Mouse (Mus musculus) CH12.LX (cell line): ENCODE measurements around the gene Fam207a. TPM values are rescaled to one million over a fixed set of nuclear protein-coding genes. Genes with fewer than 3 reads are reported as not detected.

ENCODE experiments used
- DNase-seq: peaks from one replicate; pipeline ENCODE4 v3.0.0-alpha.2; 2013; ENCODE audit errors: extremely low read depth
- H3K27ac ChIP-seq: 2 replicates; pipeline ENCODE4 v1.5.1; 2012; ENCODE audit warnings: low read depth, mild to moderate bottlenecking, control low read depth, moderate library complexity; ENCODE audit not compliant: insufficient read depth
- H3K27me3 ChIP-seq: replicated peaks from 2 replicates; pipeline ENCODE3; 2012; ENCODE audit warnings: inconsistent platforms
- H3K36me3 ChIP-seq, 2 experiments: replicated peaks in 1 of 2; 2 replicates each; pipeline versions ENCODE3 to v1.6.1; 2012; ENCODE audit warnings: inconsistent platforms in 1 of 2, low read length in 1 of 2, mild to moderate bottlenecking in 1 of 2, mixed read lengths in 1 of 2, moderate library complexity in 1 of 2; ENCODE audit not compliant: control insufficient read depth in 1 of 2, insufficient read depth in 1 of 2
- H3K4me1 ChIP-seq, 2 experiments: 2 replicates each; pipeline ENCODE4 v1.6.1; 2012; ENCODE audit warnings: inconsistent platforms in 1 of 2, moderate library complexity in 1 of 2; ENCODE audit not compliant: insufficient read depth in 2 of 2, control insufficient read depth in 1 of 2
- H3K4me2 ChIP-seq: 2 replicates; pipeline ENCODE4 v1.6.1; 2012; ENCODE audit warnings: low read depth, mild to moderate bottlenecking, control low read depth; ENCODE audit not compliant: poor library complexity, insufficient read depth, severe bottlenecking
- H3K4me3 ChIP-seq, 3 experiments: fragments of 150-350 bp in 1 of 3; sonication (generic) in 1 of 3; replicated peaks in 1 of 3; 2 replicates each; pipeline versions ENCODE3 to v1.5.1; 2011 to 2012; ENCODE audit warnings: low read depth in 2 of 3, low read length in 2 of 3, mild to moderate bottlenecking in 2 of 3, moderate library complexity in 2 of 3, control low read depth in 1 of 3, improper control_type of control experiment in 1 of 3, inconsistent platforms in 1 of 3, mixed read lengths in 1 of 3; ENCODE audit not compliant: poor library complexity in 1 of 3
- H3K79me2 ChIP-seq: replicated peaks from 2 replicates; pipeline ENCODE4 v1.6.1; 2012; ENCODE audit warnings: mild to moderate bottlenecking, moderate library complexity; ENCODE audit not compliant: control insufficient read depth, poor library complexity, insufficient read depth, severe bottlenecking; ENCODE audit errors: extremely low read depth
- H3K9ac ChIP-seq: 2 replicates; pipeline ENCODE4 v1.6.1; 2012; ENCODE audit warnings: low read depth, mild to moderate bottlenecking, control low read depth, moderate library complexity; ENCODE audit not compliant: insufficient read depth
- H3K9me3 ChIP-seq: replicated peaks from 2 replicates; pipeline ENCODE3; 2012; ENCODE audit warnings: low read length, inconsistent platforms, mixed read lengths
- BHLHE40 ChIP-seq: IDR thresholded peaks from 2 replicates; pipeline ENCODE4 v1.6.1; 2011; ENCODE audit warnings: mild to moderate bottlenecking, low read depth, low read length, improper control_type of control experiment
- CHD1 ChIP-seq: IDR thresholded peaks from 2 replicates; pipeline ENCODE4 v1.6.1; 2012; ENCODE audit warnings: low read depth, low read length, improper control_type of control experiment, inconsistent platforms
- CHD2 ChIP-seq: IDR thresholded peaks from 2 replicates; pipeline ENCODE4 v1.6.1; 2011; ENCODE audit warnings: low read length, improper control_type of control experiment
- CTCF ChIP-seq, 2 experiments: IDR thresholded peaks in 1 of 2; conservative IDR thresholded peaks in 1 of 2; 2 replicates each; pipeline ENCODE4 v1.5.1; 2011 to 2012; ENCODE audit warnings: low read depth in 2 of 2, low read length in 2 of 2, improper control_type of control experiment in 1 of 2, inconsistent platforms in 1 of 2, mild to moderate bottlenecking in 1 of 2, moderate library complexity in 1 of 2
- ELF1 ChIP-seq: IDR thresholded peaks from 2 replicates; pipeline ENCODE4 v1.6.1; 2014; ENCODE audit warnings: low read depth, mild to moderate bottlenecking, inconsistent platforms, low read length, improper control_type of control experiment
- ETS1 ChIP-seq: conservative IDR thresholded peaks from 2 replicates; pipeline ENCODE4 v1.6.1; 2012; ENCODE audit warnings: low read depth, mild to moderate bottlenecking, inconsistent platforms, low read length, improper control_type of control experiment, moderate library complexity
- JUN ChIP-seq: IDR thresholded peaks from 2 replicates; pipeline ENCODE4 v1.6.1; 2011; ENCODE audit warnings: low read depth, mild to moderate bottlenecking, low read length, improper control_type of control experiment, moderate library complexity; ENCODE audit not compliant: insufficient read depth
- JUND ChIP-seq: conservative IDR thresholded peaks from 2 replicates; pipeline ENCODE4 v1.6.1; 2011; ENCODE audit warnings: low read depth, low read length, improper control_type of control experiment
- MAFK ChIP-seq: IDR thresholded peaks from 2 replicates; pipeline ENCODE4 v1.6.1; 2011; ENCODE audit warnings: low read length, improper control_type of control experiment; ENCODE audit not compliant: insufficient replicate concordance
- MEF2A ChIP-seq: IDR thresholded peaks from 2 replicates; pipeline ENCODE4 v1.6.1; 2014; ENCODE audit warnings: low read depth, mild to moderate bottlenecking, inconsistent platforms, low read length, improper control_type of control experiment, borderline replicate concordance
- MXI1 ChIP-seq: IDR thresholded peaks from 2 replicates; pipeline ENCODE4 v1.6.1; 2011; ENCODE audit warnings: mild to moderate bottlenecking, low read depth, low read length, improper control_type of control experiment
- POLR2A ChIP-seq: IDR thresholded peaks from 2 replicates; pipeline ENCODE4 v1.6.1; 2011; ENCODE audit warnings: low read depth, mild to moderate bottlenecking, improper control_type of control experiment, low read length
- POLR2AphosphoS2 ChIP-seq: IDR thresholded peaks from 2 replicates; pipeline ENCODE4 v1.6.1; 2011; ENCODE audit warnings: low read depth, low read length, improper control_type of control experiment
- RAD21 ChIP-seq: IDR thresholded peaks from 2 replicates; pipeline ENCODE4 v1.6.1; 2011; ENCODE audit warnings: low read depth, mild to moderate bottlenecking, low read length, improper control_type of control experiment, moderate library complexity
- RCOR1 ChIP-seq: conservative IDR thresholded peaks from 2 replicates; pipeline ENCODE4 v1.6.1; 2012; ENCODE audit warnings: low read depth, mild to moderate bottlenecking, inconsistent platforms, low read length, improper control_type of control experiment
- SIN3A ChIP-seq: IDR thresholded peaks from 2 replicates; pipeline ENCODE4 v1.6.1; 2012; ENCODE audit warnings: low read length, improper control_type of control experiment, inconsistent platforms
- SMC3 ChIP-seq: IDR thresholded peaks from 2 replicates; pipeline ENCODE4 v1.6.1; 2011; ENCODE audit warnings: low read depth, low read length, improper control_type of control experiment
- ZC3H11A ChIP-seq: IDR thresholded peaks from 2 replicates; pipeline ENCODE4 v1.6.1; 2012; ENCODE audit warnings: low read depth, mild to moderate bottlenecking, inconsistent platforms, low read length, improper control_type of control experiment
- ZKSCAN1 ChIP-seq: IDR thresholded peaks from 2 replicates; pipeline ENCODE4 v1.6.1; 2012; ENCODE audit warnings: low read depth, inconsistent platforms, low read length, improper control_type of control experiment, borderline replicate concordance
- dilution Hi-C: fragments of 300-500 bp; cut with MboI; formaldehyde crosslinking; loops from 2 replicates; pipeline ENCODE4 v1.14.3; 2020; ENCODE audit warnings: low sequenced_read_pairs; ENCODE audit not compliant: extremely low pct_unique_long_range_greater_than_20kb, extremely low pct_ligation_motif_present
- in situ Hi-C: fragments of 300-500 bp; cut with MboI; formaldehyde crosslinking; loops from 3 replicates; pipeline ENCODE4 v1.14.3; 2019; ENCODE audit warnings: low sequenced_read_pairs, low pct_ligation_motif_present, low pct_unique_long_range_greater_than_20kb, mixed read lengths
- polyA plus RNA-seq: library from polyadenylated mRNA; unstranded; fragments of >175 nt; gene quantifications from 2 replicates; pipeline ENCODE4 v1.2.1, GENCODE M21; 2012; ENCODE audit warnings: low read depth; ENCODE audit not compliant: insufficient read length
- total RNA-seq, 2 experiments: library from RNA; depleted of rRNA; stranded (reverse); fragments of 300-350 nt in 1 of 2; fragments of >200 nt in 1 of 2; gene quantifications; 2 replicates each; pipeline ENCODE4 v1.2.3; 2012 to 2014

The Fam207a gene
- total and polyA plus RNA-seq, 3 experiments = 43.1 to 65.4 (median 46.1) TPM

- Histone ChIP-seq H3K27me3 (no peaks in the 10 kb centered on the region), H3K4me2 (no peak overlapping the region), H3K9ac (no peak overlapping the region), H3K79me2 (peaks cover 19% of the 10 kb centered on the region), H3K27ac (no peak overlapping the region), H3K4me1 (no peaks in the 10 kb centered on the region), H3K4me3 (no peak overlapping the region), H3K36me3 (peaks cover 78 to 94% of the 10 kb centered on the region in 2 experiments), H3K9me3 (peaks cover 13% of the 10 kb centered on the region)
- in situ Hi-C loops = loop anchor here (25.0 kb wide), 1 partner anchor 360 kb away; no protein-coding TSS in a partner anchor
- no peak for DNase-seq
- dilution Hi-C loops = no loop called here
- no peak for TF ChIP-seq RCOR1
- TF ChIP-seq SIN3A = no peak
- no peak for TF ChIP-seq ZC3H11A
Observed at GRCm38 (mm10) chr10:77497185-77497584, 18.4 kb downstream of the Fam207a start.

- Histone ChIP-seq H3K4me3 (no peak overlapping the region), H3K4me1 (no peaks in the 10 kb centered on the region), H3K4me2 (no peak overlapping the region), H3K79me2 (no peaks in the 10 kb centered on the region), H3K9me3 (peaks cover 16% of the 10 kb centered on the region), H3K36me3 (peaks cover 75 to 93% of the 10 kb centered on the region in 2 experiments), H3K9ac (no peak overlapping the region), H3K27ac (no peak overlapping the region), H3K27me3 (no peaks in the 10 kb centered on the region)
- dilution Hi-C loops (no loop called here), in situ Hi-C loops (loop anchor here (25.0 kb wide), 1 partner anchor 356 kb away; no protein-coding TSS in a partner anchor)
- no peak for DNase-seq
- TF ChIP-seq CTCF (conservative IDR thresholded peaks at IDR 0.05 in 1 of 2, IDR thresholded peaks at IDR 0.05 in 1 of 2; ENCODE audit: low read depth in 2 of 2, low read length in 2 of 2) = peak in 1 of 2 experiments; percentile 18; a peak in 2 of 4 replicates
- TF ChIP-seq SIN3A = no peak
Observed at GRCm38 (mm10) chr10:77492885-77493284, 22.7 kb downstream of the Fam207a start.

- no peak overlapping the region for H3K4me2 ChIP-seq
- no peak for DNase-seq
- H3K27me3 ChIP-seq = no peaks in the 10 kb centered on the region
- dilution Hi-C loops = no loop called here
- peaks cover 74 to 93% of the 10 kb centered on the region in 2 experiments for H3K36me3 ChIP-seq
- H3K4me1 ChIP-seq = no peaks in the 10 kb centered on the region
- H3K27ac ChIP-seq = no peak overlapping the region
- H3K9ac ChIP-seq = no peak overlapping the region
- in situ Hi-C loops = loop anchor here (25.0 kb wide), 1 partner anchor 354 kb away; no protein-coding TSS in a partner anchor
- no peaks in the 10 kb centered on the region for H3K79me2 ChIP-seq
- H3K4me3 ChIP-seq = no peak overlapping the region
- H3K9me3 ChIP-seq = peaks cover 16% of the 10 kb centered on the region
- TF ChIP-seq JUN (no peak), MEF2A (no peak), SMC3 (no peak), MAFK (no peak), MXI1 (no peak), ZKSCAN1 (no peak), ZC3H11A (no peak), POLR2AphosphoS2 (no peak), CHD2 (no peak), POLR2A (no peak), BHLHE40 (no peak), JUND (no peak), CHD1 (no peak), ELF1 (no peak), RAD21 (no peak), ETS1 (no peak)
Observed at GRCm38 (mm10) chr10:77491585-77491984, 24.0 kb downstream of the Fam207a start.
